Mouse (Mus musculus): ENCODE results near the gene Oog4. TPM values are rescaled to one million over a fixed set of nuclear protein-coding genes. Genes with fewer than 3 reads are reported as not detected.
"Not testable (repeated sequence)": the region's sequence is repeated elsewhere in the genome, so short reads cannot be mapped to it uniquely, and the experiment has no call there.

Oog4 gene
- polyA plus RNA-seq (2016; fragmentation: Nextera tagmentation; extraction: Ambion mirVana) = not detected in 2 replicates

GRCm38 (mm10) chr4:143450224-143450623, at the start of gene Oog4:
TSS of gene Oog4 (minus strand) at chr4:143450324.
- Histone ChIP-seq H3K36me3 (no peaks in the 10 kb centered on the region), H3K4me1 (no peaks in the 10 kb centered on the region), H3K9me3 (replicated peaks) (no peaks in the 10 kb centered on the region), H3K9ac (no peak within 1 kb of the TSS), H3K4me3 (no peak within 1 kb of the TSS), H3K4me2 (replicated peaks) (no peak within 1 kb of the TSS), H3K27me3 (no peaks in the 10 kb centered on the region), H3K27ac (no peak within 1 kb of the TSS)
- 82% methylated on average over 3 of the region's 3 CpGs for WGBS
- no peak for ATAC-seq (ENCODE audit: low FRiP score)

- 73% methylated on average over 5 of the region's 5 CpGs for WGBS
- not testable (repeated sequence) for H3K27ac ChIP-seq; H3K4me1 ChIP-seq; ATAC-seq (ENCODE audit: low FRiP score); H3K27me3 ChIP-seq; H3K9me3 ChIP-seq (replicated peaks); H3K4me3 ChIP-seq; H3K9ac ChIP-seq; H3K4me2 ChIP-seq (replicated peaks)
- peaks cover 15% of the 10 kb centered on the region for H3K36me3 ChIP-seq
Observed at GRCm38 (mm10) chr4:143426770-143427169, 23.4 kb downstream of the Oog4 start.

- Histone ChIP-seq H3K9me3 (replicated peaks) (no peaks in the 10 kb centered on the region), H3K9ac (no peak overlapping the region), H3K27ac (no peak overlapping the region), H3K4me1 (peaks cover 5% of the 10 kb centered on the region), H3K27me3 (peaks cover 4% of the 10 kb centered on the region; the same call in 1 of the 2 replicates), H3K4me2 (replicated peaks) (no peak overlapping the region), H3K4me3 (no peak overlapping the region), H3K36me3 (peaks cover 50% of the 10 kb centered on the region)
- 89% methylated on average over 3 of the region's 3 CpGs for WGBS
- ATAC-seq (ENCODE audit: low FRiP score) = no peak
Observed at GRCm38 (mm10) chr4:143414121-143414520, 36.0 kb downstream of the Oog4 start.

- no peak overlapping the region for H3K4me3 ChIP-seq
- no peaks in the 10 kb centered on the region for H3K9me3 ChIP-seq (replicated peaks)
- ATAC-seq (ENCODE audit: low FRiP score) = no peak
- H3K4me1 ChIP-seq = peaks cover 5% of the 10 kb centered on the region
- H3K36me3 ChIP-seq = peaks cover 46% of the 10 kb centered on the region
- no peak overlapping the region for H3K4me2 ChIP-seq (replicated peaks)
- no peak overlapping the region for H3K27ac ChIP-seq
- 95% methylated on average over 1 of the region's 1 CpGs for WGBS
- peaks cover 4% of the 10 kb centered on the region; the same call in 1 of the 2 replicates for H3K27me3 ChIP-seq
- H3K9ac ChIP-seq = no peak overlapping the region
Observed at GRCm38 (mm10) chr4:143413621-143414020, 36.5 kb downstream of the Oog4 start.

- H3K4me1 ChIP-seq = peaks cover 5% of the 10 kb centered on the region
- peak within 1 kb of the TSS; percentile 53 for H3K4me2 ChIP-seq (replicated peaks)
- H3K36me3 ChIP-seq = peaks cover 34% of the 10 kb centered on the region
- peak within 1 kb of the TSS; percentile 89 for H3K27ac ChIP-seq
- under 1% methylated on average over 50 of the region's 50 CpGs for WGBS
- peaks cover 4% of the 10 kb centered on the region; the same call in 1 of the 2 replicates for H3K27me3 ChIP-seq
- H3K9ac ChIP-seq = peak within 1 kb of the TSS; percentile 53
- ATAC-seq (ENCODE audit: low FRiP score) = peak; percentile 95
- peak within 1 kb of the TSS; percentile 51 for H3K4me3 ChIP-seq
- H3K9me3 ChIP-seq (replicated peaks) = no peaks in the 10 kb centered on the region
Observed at GRCm38 (mm10) chr4:143412219-143413092, 37.7 kb downstream of the Oog4 start, which contains the start of gene Pramef8. TSS of gene Pramef8 (plus strand) at chr4:143412426.

GRCm38 (mm10) chr4:143411566-143412218, 38.4 kb downstream of the Oog4 start:
- H3K4me3 ChIP-seq = peak overlapping the region; percentile 51
- no peaks in the 10 kb centered on the region for H3K9me3 ChIP-seq (replicated peaks)
- peak overlapping the region; percentile 53 for H3K4me2 ChIP-seq (replicated peaks)
- peaks cover 5% of the 10 kb centered on the region for H3K4me1 ChIP-seq
- H3K9ac ChIP-seq = peak overlapping the region; percentile 53
- H3K27me3 ChIP-seq = peaks cover 4% of the 10 kb centered on the region; the same call in 1 of the 2 replicates
- H3K36me3 ChIP-seq = peaks cover 26% of the 10 kb centered on the region
- no peak overlapping the region for H3K27ac ChIP-seq
- 68% methylated on average over 5 of the region's 5 CpGs for WGBS
- peak; percentile 30 for ATAC-seq (ENCODE audit: low FRiP score)

GRCm38 (mm10) chr4:143394181-143394580, 55.9 kb downstream of the Oog4 start, which contains the start of gene Pramel1:
TSS of gene Pramel1 (plus strand) at chr4:143394428.
- 79% methylated on average over 26 of the region's 26 CpGs for WGBS
- Histone ChIP-seq H3K4me3 (no peak within 1 kb of the TSS), H3K9me3 (replicated peaks) (peaks cover 8% of the 10 kb centered on the region; the same call in 1 of the 2 replicates), H3K27me3 (no peaks in the 10 kb centered on the region), H3K4me1 (no peaks in the 10 kb centered on the region), H3K9ac (no peak within 1 kb of the TSS), H3K4me2 (replicated peaks) (no peak within 1 kb of the TSS), H3K27ac (no peak within 1 kb of the TSS), H3K36me3 (no peaks in the 10 kb centered on the region)
- ATAC-seq (ENCODE audit: low FRiP score) = no peak

GRCm38 (mm10) chr4:143388955-143389702, 61.0 kb downstream of the Oog4 start:
- WGBS = 9% methylated on average over 43 of the region's 43 CpGs
- no peaks in the 10 kb centered on the region for H3K4me1 ChIP-seq
- peak; percentile 83 for ATAC-seq (ENCODE audit: low FRiP score)
- H3K27ac ChIP-seq = no peak overlapping the region
- H3K9ac ChIP-seq = 0 out of 2 replicates have a peak overlapping the region, but pooled peaks have one; percentile 41
- H3K9me3 ChIP-seq (replicated peaks) = peaks cover 6% of the 10 kb centered on the region; the same call in 1 of the 2 replicates
- peak overlapping the region; percentile 53 for H3K4me2 ChIP-seq (replicated peaks)
- no peaks in the 10 kb centered on the region for H3K36me3 ChIP-seq
- H3K27me3 ChIP-seq = no peaks in the 10 kb centered on the region
- peak overlapping the region; percentile 35 for H3K4me3 ChIP-seq

Other genes starting within 250 kb of the Oog4 start
- 20.2 and 22.3 TPM in 2 replicates for gene Prdm2, start 237.3 kb downstream of the Oog4 start, polyA plus RNA-seq (2016; fragmentation: Nextera tagmentation; extraction: Ambion mirVana)
- gene Pdpn, start 150.8 kb downstream of the Oog4 start, polyA plus RNA-seq (2016; fragmentation: Nextera tagmentation; extraction: Ambion mirVana) = 83.2 and 89.1 TPM in 2 replicates
- gene Lrrc38, start 100.6 kb downstream of the Oog4 start, polyA plus RNA-seq (2016; fragmentation: Nextera tagmentation; extraction: Ambion mirVana) = 0.44 and 0.79 TPM in 2 replicates
- gene Pramel1, start 55.9 kb downstream of the Oog4 start, polyA plus RNA-seq (2016; fragmentation: Nextera tagmentation; extraction: Ambion mirVana) = not detected in 2 replicates
- 23.5 and 23.8 TPM in 2 replicates for gene Pramef8, start 37.9 kb downstream of the Oog4 start, polyA plus RNA-seq (2016; fragmentation: Nextera tagmentation; extraction: Ambion mirVana)
- not detected in 2 replicates for gene Gm13043, start 61.0 kb upstream of the Oog4 start, polyA plus RNA-seq (2016; fragmentation: Nextera tagmentation; extraction: Ambion mirVana)
- gene Gm13040, start 85.6 kb upstream of the Oog4 start, polyA plus RNA-seq (2016; fragmentation: Nextera tagmentation; extraction: Ambion mirVana) = not detected in 2 replicates
- gene BC080695, start 101.4 kb upstream of the Oog4 start, polyA plus RNA-seq (2016; fragmentation: Nextera tagmentation; extraction: Ambion mirVana) = not detected in 2 replicates
- gene Gm13057, start 101.4 kb upstream of the Oog4 start, polyA plus RNA-seq (2016; fragmentation: Nextera tagmentation; extraction: Ambion mirVana) = not detected in 2 replicates
- gene Gm13083, start 164.7 kb upstream of the Oog4 start, polyA plus RNA-seq (2016; fragmentation: Nextera tagmentation; extraction: Ambion mirVana) = not detected in 2 replicates
- gene Gm13088, start 206.9 kb upstream of the Oog4 start, polyA plus RNA-seq (2016; fragmentation: Nextera tagmentation; extraction: Ambion mirVana) = not detected in 2 replicates

Data from hindbrain, embryonic 12.5 days (tissue).